Mouse (Mus musculus) hindbrain, embryonic 15.5 days (tissue): Measurements from ENCODE around the gene Limk2. TPM values are rescaled to one million over a fixed set of nuclear protein-coding genes. Genes with fewer than 3 reads are reported as not detected.

Source experiments
- ATAC-seq: fragments of 200-750 bp; cut with Nextera tagmentation; 2 replicates; pipeline ENCODE4 v1.8.0; 2017; ENCODE audit warnings: low read depth, moderate number of reproducible peaks, moderate TSS enrichment; ENCODE audit not compliant: low FRiP score
- H3K27ac ChIP-seq: fragments of 300-500 bp; sonication (generic); replicated peaks from 2 replicates; pipeline ENCODE4 v1.5.1; 2015; ENCODE audit warnings: mild to moderate bottlenecking, inconsistent platforms
- H3K27me3 ChIP-seq: fragments of 300-500 bp; sonication (generic); 2 replicates; pipeline ENCODE4 v1.6.1; 2015; ENCODE audit warnings: control low read depth, inconsistent platforms
- H3K36me3 ChIP-seq: fragments of 300-500 bp; sonication (generic); 2 replicates; pipeline ENCODE4 v1.6.1; 2015; ENCODE audit warnings: control low read depth, inconsistent platforms
- H3K4me1 ChIP-seq: fragments of 300-500 bp; sonication (generic); replicated peaks from 2 replicates; pipeline ENCODE4 v1.6.1; 2015; ENCODE audit warnings: control low read depth, inconsistent platforms
- H3K4me2 ChIP-seq: fragments of 300-500 bp; sonication (generic); 2 replicates; pipeline ENCODE4 v1.6.1; 2015; ENCODE audit warnings: moderate library complexity, mild to moderate bottlenecking, inconsistent platforms
- H3K4me3 ChIP-seq: fragments of 300-500 bp; sonication (generic); 2 replicates; pipeline ENCODE4 v1.5.1; 2015; ENCODE audit warnings: mild to moderate bottlenecking, inconsistent platforms
- H3K9ac ChIP-seq: fragments of 300-500 bp; sonication (generic); 2 replicates; pipeline ENCODE4 v1.6.1; 2015; ENCODE audit warnings: inconsistent platforms
- H3K9me3 ChIP-seq: fragments of 300-500 bp; sonication (generic); 2 replicates; pipeline ENCODE4 v1.6.1; 2016; ENCODE audit warnings: control low read depth, inconsistent platforms
- WGBS: fragments of 180-500 bp; shearing (Covaris S2); methylation state at CpG from one replicate; pipeline ENCODE4 v1.1.7; 2015; 5-methylcytosine and 5-hydroxymethylcytosine counted together
- polyA plus RNA-seq: library from polyadenylated mRNA; unstranded; fragments of >200 nt; fragmentation: Nextera tagmentation; extraction: Ambion mirVana; gene quantifications from 2 replicates; pipeline ENCODE4 v1.2.1, GENCODE M21; 2015

Limk2 gene
- polyA plus RNA-seq, 1 experiment from 2014 or later: 158 TPM

DNA sequence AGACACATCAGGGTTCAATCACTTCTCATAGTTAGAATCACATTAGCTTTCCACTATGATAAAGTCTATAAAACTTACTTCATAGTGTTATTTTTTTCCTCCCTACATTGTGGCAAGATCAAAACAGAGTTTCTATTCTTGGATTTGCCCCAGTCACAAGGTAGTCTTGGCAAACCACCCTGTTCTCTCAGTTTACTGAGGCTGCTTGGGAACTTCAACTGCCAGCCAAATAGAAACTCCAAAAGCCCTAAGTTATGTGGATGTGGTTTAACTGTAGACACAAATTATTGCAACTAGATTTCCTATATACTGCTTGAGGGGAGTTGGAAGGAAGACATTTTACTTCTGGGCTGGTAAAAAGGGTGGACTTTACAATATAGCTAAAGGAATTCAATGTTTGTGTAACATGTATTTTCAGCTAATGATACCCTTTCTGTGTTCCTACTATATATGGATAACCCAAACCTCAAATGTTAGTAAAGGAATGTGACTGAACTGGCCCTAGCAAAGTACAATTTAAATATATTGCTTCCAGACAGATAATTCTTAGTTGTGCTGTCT is 79.0 kb downstream of the Limk2 start, which contains the start of gene Pik3ip1:
Pik3ip1 (plus strand) TSS at position 511 of the 561 bp plus-strand sequence.
- ATAC-seq: no peak
- no peaks in the 10 kb centered on the region for H3K27me3 ChIP-seq

DNA sequence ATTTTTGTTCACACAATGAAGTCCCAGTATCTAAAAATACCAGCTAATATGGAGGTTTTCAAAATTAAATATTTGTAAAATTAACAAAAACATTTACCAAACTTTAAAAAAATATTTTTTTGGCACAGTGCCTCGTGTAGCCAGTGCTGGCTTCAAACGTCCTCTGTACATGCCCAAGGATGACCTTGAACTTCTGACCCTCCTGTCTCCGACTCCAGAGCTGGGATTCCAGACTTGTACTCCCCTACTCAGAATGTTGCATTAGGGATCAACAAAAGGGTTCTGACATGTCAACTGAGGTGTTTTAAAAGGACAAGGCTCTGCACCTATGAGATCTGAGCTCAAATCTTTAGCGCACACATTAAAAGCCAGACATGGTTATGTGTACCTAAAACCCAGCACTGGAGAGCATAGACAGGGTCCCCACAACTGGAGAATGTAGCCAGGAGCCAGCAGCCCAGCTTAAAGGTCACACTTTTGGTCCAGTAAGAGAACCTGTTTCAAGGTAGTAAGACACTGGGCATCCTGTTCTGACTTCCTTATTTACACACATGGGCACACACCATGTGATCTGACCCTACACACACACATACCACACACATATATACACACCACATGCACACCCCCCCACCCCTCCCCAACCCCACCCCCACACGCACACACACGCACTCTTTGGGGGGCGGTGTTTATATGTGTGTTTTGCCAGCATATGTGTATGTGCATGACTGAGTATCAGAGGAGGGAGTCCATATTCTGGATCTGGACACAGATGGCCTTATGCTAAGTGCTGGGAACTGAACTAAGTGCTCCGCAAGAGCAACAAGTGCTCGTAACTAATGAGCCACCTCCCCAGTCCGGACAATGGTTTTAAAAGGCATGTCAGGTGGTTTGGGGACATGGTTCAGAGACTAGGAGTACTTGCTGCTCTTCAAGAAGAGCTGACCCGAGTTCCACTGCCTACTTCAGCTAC is 79.9 kb downstream of the Limk2 start:
- no peaks in the 10 kb centered on the region for H3K9me3 ChIP-seq
- ATAC-seq: no peak
- H3K4me3 ChIP-seq: no peak overlapping the region
- WGBS: 81% methylated on average over 11 of the region's 11 CpGs
- H3K27ac ChIP-seq: no peak overlapping the region
- no peak overlapping the region for H3K4me2 ChIP-seq
- no peaks in the 10 kb centered on the region for H3K36me3 ChIP-seq
- peaks cover 17% of the 10 kb centered on the region for H3K4me1 ChIP-seq
- H3K9ac ChIP-seq: no peak overlapping the region
- H3K27me3 ChIP-seq: no peaks in the 10 kb centered on the region

More for the DNA sequence above, 79.0 kb downstream of the Limk2 start, which contains the start of gene Pik3ip1:
- Histone ChIP-seq H3K4me2 (peak within 1 kb of the TSS; percentile 98), H3K9ac (peak within 1 kb of the TSS; percentile 67), H3K4me1 (peaks cover 17% of the 10 kb centered on the region), H3K36me3 (no peaks in the 10 kb centered on the region), H3K9me3 (no peaks in the 10 kb centered on the region), H3K4me3 (peak within 1 kb of the TSS; percentile 70), H3K27ac (peak within 1 kb of the TSS; percentile 83)

DNA sequence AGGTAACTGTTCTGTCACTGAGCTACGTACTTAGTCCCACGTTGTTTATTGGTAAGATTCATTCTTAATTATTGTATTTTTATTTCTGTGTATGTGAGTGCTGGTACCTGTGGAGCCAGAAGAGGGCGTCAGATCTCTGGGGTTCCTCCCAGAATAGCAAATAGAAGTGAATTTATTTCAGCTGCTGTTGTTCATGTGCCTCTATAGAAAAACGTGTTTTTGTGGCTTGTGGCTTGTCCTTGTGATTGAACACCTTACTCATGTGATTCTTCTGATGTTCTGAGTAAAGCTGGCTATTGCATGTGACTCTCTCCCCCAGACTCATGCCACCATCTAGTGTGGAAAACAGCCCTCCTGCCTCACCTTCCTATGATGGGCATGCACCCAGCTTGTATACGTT is 80.7 kb downstream of the Limk2 start:
- peaks cover 17% of the 10 kb centered on the region for H3K4me1 ChIP-seq
- no peak overlapping the region for H3K9ac ChIP-seq
- H3K27ac ChIP-seq: no peak overlapping the region
- no peak for ATAC-seq
- WGBS: 81% methylated on average over 5 of the region's 5 CpGs
- no peaks in the 10 kb centered on the region for H3K27me3 ChIP-seq
- H3K4me2 ChIP-seq: no peak overlapping the region
- no peak overlapping the region for H3K4me3 ChIP-seq
- no peaks in the 10 kb centered on the region for H3K36me3 ChIP-seq
- H3K9me3 ChIP-seq: no peaks in the 10 kb centered on the region

DNA sequence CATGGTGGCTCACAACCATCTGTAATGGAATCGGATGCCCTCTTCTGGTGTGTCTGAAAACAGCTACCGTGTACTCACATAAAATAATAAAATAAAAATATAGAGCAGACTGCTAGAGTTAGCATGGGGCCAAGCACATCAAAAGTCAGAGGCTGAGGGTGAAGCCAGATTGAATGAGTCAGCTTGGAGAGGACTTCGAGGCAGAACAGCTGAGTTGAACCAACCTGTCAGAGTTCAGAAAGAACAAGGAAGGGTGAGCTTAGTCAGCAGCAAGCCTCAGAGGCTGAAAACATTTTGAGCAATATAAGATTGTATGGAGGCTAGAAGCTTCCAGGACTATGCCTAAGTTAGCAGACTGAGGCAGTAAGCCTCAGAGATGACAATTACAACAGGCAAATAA is 90.7 kb downstream of the Limk2 start:
- Histone ChIP-seq H3K9me3 (no peaks in the 10 kb centered on the region; the same call in 1 of the 2 replicates), H3K36me3 (no peaks in the 10 kb centered on the region), H3K4me1 (no peaks in the 10 kb centered on the region), H3K4me3 (no peak overlapping the region), H3K9ac (no peak overlapping the region), H3K4me2 (no peak overlapping the region), H3K27me3 (no peaks in the 10 kb centered on the region), H3K27ac (no peak overlapping the region)
- 96% methylated on average over 3 of the region's 3 CpGs for WGBS
- no peak for ATAC-seq

DNA sequence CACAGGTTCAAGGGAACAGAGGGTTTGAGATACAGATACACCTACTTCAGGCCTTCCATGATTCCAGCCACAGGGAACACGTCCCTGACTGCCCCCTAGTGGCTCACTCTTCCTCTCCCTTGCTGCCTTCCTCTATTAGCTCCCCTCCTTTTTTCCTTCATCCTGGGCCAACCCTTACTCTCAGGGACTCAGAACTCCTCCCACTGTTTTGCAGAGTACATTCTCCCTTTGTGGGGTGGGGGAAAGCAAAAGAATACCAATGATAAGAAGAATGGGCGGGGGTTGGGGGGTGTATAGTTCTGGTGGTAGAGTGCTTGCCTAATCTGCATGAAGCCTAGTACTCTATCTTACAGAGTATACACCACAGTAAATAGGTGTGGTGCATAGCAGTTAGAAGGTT is 94.8 kb downstream of the Limk2 start:
- H3K9me3 ChIP-seq: no peaks in the 10 kb centered on the region; the same call in 1 of the 2 replicates
- no peaks in the 10 kb centered on the region for H3K27me3 ChIP-seq
- ATAC-seq: peak; percentile 50; the same call in 1 of the 2 replicates
- no peak overlapping the region for H3K27ac ChIP-seq
- peaks cover 16% of the 10 kb centered on the region for H3K36me3 ChIP-seq
- H3K4me3 ChIP-seq: no peak overlapping the region
- H3K4me1 ChIP-seq: no peaks in the 10 kb centered on the region
- H3K4me2 ChIP-seq: no peak overlapping the region
- no peak overlapping the region for H3K9ac ChIP-seq
- 24% methylated on average over 2 of the region's 2 CpGs for WGBS

DNA sequence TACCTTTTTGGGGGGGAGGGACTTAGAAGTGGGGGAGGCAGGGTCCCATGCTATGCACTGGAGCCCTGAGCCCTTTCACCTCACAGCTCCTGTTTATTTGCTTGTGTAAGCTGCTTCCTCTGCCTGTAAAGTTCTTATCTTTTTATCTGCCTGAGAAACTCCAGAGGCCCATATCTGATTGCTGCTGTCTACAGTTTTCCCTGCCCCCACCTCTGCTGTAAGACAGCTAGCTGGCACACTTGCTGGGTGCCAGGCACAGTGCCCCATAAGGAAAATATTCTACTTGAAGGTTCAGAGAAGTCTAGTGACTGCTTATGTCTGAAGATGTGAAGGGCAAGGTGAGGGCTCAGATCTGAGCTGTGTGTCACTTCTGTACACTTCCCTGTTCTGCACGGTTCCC is 95.7 kb downstream of the Limk2 start:
- Histone ChIP-seq H3K9me3 (no peaks in the 10 kb centered on the region; the same call in 1 of the 2 replicates), H3K27ac (no peak overlapping the region), H3K36me3 (peaks cover 24% of the 10 kb centered on the region), H3K27me3 (no peaks in the 10 kb centered on the region), H3K4me1 (no peaks in the 10 kb centered on the region), H3K4me3 (no peak overlapping the region), H3K4me2 (no peak overlapping the region), H3K9ac (no peak overlapping the region)
- WGBS: 93% methylated on average over 1 of the region's 1 CpGs
- no peak for ATAC-seq

DNA sequence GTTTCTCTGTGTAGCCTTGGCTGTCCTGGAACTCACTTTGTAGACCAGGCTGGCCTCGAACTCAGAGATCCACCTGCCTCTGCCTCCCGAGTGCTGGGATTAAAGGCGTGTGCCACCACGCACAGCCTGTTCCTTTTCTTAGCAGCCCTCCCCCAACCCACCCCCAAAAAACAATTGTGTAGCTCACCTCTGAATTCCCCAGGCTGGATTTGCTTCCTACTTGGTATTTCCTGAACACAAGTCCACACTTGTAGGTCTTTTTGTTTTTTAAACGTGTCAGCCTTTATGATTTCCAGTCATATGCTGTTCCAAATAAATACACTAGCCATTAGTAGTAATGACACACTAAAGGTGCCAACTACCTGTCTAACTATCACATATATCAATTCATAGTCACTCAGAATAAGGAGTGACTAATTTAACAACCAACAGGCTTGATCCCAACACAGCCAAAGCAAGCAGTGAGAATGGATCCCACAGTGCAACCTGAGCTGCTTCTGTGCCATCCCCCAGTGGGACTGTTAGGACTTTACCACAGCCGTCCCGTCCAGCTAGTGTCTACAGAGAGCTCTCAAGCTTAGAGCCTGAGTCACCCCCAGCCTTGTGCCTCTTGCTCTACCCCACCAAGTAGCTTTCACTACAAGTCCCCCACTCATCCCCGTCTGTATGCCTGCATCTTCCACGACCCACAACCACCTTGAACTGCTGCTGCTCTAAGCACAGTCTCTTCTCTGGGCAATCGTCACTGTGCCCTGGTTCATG is 97.2 kb downstream of the Limk2 start:
- no peak; the same call in 1 of the 2 replicates for ATAC-seq
- H3K36me3 ChIP-seq: peaks cover 39% of the 10 kb centered on the region
- 86% methylated on average over 10 of the region's 10 CpGs for WGBS

DNA sequence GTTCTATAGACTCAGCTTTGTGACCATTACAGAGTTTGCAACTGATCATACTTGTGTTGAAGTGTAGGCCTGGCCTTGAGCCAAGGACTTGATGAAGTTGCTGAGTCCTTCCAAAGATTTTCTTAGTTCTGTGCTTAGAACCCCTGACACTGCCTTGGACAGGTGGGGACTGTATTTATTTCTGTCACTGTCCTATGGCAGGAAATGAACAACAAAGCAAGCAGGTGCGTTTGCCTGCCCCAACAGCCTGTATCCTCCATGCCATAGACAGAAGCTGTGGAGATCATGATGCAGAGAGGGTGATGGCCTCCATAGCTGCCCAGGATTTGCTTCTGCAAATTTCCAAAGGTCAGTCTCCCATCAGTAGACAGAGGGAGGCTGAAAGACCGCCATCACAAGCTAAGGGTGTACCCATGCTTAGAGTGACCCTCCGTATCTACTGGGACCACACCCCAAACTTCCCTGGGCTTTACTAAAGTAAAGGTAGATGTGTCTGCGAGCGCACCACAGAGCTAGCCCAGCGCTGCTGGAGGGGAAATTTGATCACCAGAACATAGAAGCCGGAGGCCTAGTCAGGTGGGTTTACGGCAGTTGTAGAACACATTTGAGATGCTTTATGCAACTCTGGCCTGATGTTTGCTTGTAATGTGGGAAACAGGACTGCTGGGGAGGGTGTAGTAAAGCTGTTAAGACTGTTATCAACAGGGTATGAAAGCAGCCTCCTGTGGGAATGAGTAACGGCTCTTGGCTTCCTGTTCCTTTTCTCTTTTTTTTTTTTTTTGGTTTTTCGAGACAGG is 98.0 kb downstream of the Limk2 start:
- Histone ChIP-seq H3K9me3 (no peaks in the 10 kb centered on the region), H3K4me3 (no peak overlapping the region), H3K36me3 (peaks cover 46% of the 10 kb centered on the region), H3K4me1 (no peaks in the 10 kb centered on the region), H3K4me2 (no peak overlapping the region), H3K27me3 (no peaks in the 10 kb centered on the region), H3K27ac (no peak overlapping the region), H3K9ac (no peak overlapping the region)
- 94% methylated on average over 9 of the region's 10 CpGs for WGBS
- no peak for ATAC-seq

More for the DNA sequence above, 97.2 kb downstream of the Limk2 start:
- Histone ChIP-seq H3K4me2 (no peak overlapping the region), H3K4me3 (no peak overlapping the region), H3K27ac (no peak overlapping the region), H3K4me1 (no peaks in the 10 kb centered on the region), H3K27me3 (no peaks in the 10 kb centered on the region), H3K9ac (no peak overlapping the region), H3K9me3 (no peaks in the 10 kb centered on the region)

DNA sequence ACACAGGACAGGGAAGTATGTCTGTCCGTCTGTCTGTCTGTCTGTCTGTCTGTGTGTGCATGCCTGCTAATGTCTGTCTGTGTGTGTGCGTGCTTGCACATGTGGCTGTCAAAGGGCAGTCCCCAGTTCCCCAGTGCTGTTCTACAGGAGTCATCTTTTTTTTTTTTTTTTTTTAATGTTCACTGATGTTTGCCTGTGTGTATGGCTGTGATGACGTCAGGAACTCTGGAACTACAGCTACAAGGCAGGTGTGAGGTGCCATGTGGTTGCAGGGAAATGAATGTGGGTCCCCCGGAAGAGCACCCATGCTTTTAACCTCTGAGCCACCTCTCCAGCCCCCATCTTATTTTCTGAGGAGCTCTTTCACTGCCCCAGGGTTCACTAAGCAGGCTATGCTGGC is 99.1 kb downstream of the Limk2 start:
- no peak overlapping the region for H3K27ac ChIP-seq
- ATAC-seq: no peak
- no peak overlapping the region for H3K4me2 ChIP-seq
- no peak overlapping the region for H3K9ac ChIP-seq
- H3K4me3 ChIP-seq: no peak overlapping the region
- peaks cover 56% of the 10 kb centered on the region for H3K36me3 ChIP-seq
- 92% methylated on average over 4 of the region's 4 CpGs for WGBS
- H3K27me3 ChIP-seq: no peaks in the 10 kb centered on the region
- no peaks in the 10 kb centered on the region for H3K4me1 ChIP-seq
- no peaks in the 10 kb centered on the region for H3K9me3 ChIP-seq

DNA sequence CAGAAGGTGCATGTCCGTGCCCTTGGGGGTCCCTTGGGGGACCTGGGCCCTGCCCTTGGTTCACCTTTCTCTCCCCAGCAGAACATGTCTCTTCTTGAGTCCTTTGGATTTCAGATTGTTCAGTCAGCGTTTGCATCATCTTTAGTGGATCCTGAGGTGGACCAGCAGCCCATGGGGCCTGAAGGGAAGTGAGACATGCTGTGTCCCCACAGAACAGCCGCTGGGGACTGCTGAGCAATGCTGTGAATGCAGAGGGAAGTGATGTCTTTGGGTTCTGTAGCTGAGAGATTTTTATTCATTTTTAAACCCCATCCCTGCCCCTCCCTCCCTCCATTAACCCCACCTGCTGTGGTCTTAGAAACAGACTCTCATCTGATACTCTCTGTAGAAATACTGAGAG is 101.1 kb downstream of the Limk2 start:
- WGBS: 95% methylated on average over 3 of the region's 3 CpGs
- no peak for ATAC-seq
- Histone ChIP-seq H3K27me3 (no peaks in the 10 kb centered on the region), H3K9me3 (no peaks in the 10 kb centered on the region), H3K9ac (no peak overlapping the region), H3K4me1 (no peaks in the 10 kb centered on the region), H3K27ac (no peak overlapping the region), H3K4me2 (no peak overlapping the region), H3K4me3 (no peak overlapping the region), H3K36me3 (peaks cover 68% of the 10 kb centered on the region)

DNA sequence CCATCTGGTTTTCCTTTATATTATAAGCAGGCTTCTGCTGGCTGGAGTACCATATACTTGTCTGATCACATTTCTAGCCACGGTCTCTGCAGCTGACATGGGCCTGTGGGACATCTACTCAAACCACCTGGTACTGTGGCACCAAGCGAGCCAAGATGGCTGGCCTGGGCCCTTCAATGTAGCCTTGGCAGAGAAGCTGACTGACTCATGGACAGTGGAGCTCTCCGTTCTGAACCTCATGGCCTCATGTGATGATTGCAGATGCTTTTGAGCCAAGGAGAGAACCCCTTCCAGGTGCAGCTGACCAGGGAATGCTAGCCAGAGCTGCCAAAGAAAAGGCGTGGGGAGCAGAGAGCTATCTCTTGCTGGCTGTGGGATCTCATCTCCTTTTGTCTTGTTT is 103.2 kb downstream of the Limk2 start:
- Histone ChIP-seq H3K4me3 (no peak overlapping the region), H3K4me1 (no peaks in the 10 kb centered on the region), H3K4me2 (no peak overlapping the region), H3K27me3 (no peaks in the 10 kb centered on the region), H3K27ac (no peak overlapping the region), H3K36me3 (peaks cover 82% of the 10 kb centered on the region), H3K9me3 (no peaks in the 10 kb centered on the region), H3K9ac (no peak overlapping the region)
- 96% methylated on average over 4 of the region's 4 CpGs for WGBS
- no peak for ATAC-seq
